Mouse (Mus musculus): ENCODE data around the gene Ryr1. TPM values are rescaled to one million over a fixed set of nuclear protein-coding genes. Genes with fewer than 3 reads are reported as not detected.
A peak's percentile ranks its signal among the peaks of the same experiment; 100 is the strongest.

Gene Ryr1
- polyA plus RNA-seq, 1 experiment from 2014 or later = 0.58 TPM

DNA sequence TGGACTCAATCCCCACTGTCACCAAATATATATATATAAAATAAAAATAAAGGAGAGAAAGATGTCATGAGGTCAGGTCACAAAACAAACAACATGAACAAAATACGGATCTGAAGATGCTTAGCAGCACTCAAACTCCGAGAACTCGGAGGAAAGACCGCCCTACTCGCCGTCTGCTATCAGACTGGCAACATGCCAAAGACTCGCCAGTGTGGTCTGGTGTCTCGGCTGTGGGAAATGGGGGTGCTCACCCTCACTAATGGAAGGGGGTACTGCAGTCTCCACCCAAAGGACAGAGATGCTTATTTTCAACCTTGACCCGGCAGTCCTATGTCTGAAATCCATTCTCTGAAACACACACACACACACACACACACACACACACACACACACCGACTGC, 93.3 kb downstream of the Ryr1 start:
- H3K9me3 ChIP-seq (ENCODE audit: control insufficient read depth, low read length) = no peaks in the 10 kb centered on the region
- WGBS = 43% methylated on average over 10 of the region's 10 CpGs
- ATAC-seq (ENCODE audit: low read depth) = no peak
- no peaks in the 10 kb centered on the region for H3K36me3 ChIP-seq (ENCODE audit: control insufficient read depth, insufficient read depth, low read length)
- H3K4me2 ChIP-seq (ENCODE audit: low read depth, low read length) = no peak overlapping the region
- no peak overlapping the region for H3K27ac ChIP-seq (ENCODE audit: low read length)
- H3K4me1 ChIP-seq (replicated peaks; ENCODE audit: control insufficient read depth, insufficient read depth, low read length) = no peaks in the 10 kb centered on the region
- H3K9ac ChIP-seq (ENCODE audit: low read length) = no peak overlapping the region
- H3K4me3 ChIP-seq (ENCODE audit: low read length) = no peak overlapping the region
- H3K27me3 ChIP-seq (ENCODE audit: control insufficient read depth, insufficient read depth, low read depth, low read length) = no peaks in the 10 kb centered on the region

DNA sequence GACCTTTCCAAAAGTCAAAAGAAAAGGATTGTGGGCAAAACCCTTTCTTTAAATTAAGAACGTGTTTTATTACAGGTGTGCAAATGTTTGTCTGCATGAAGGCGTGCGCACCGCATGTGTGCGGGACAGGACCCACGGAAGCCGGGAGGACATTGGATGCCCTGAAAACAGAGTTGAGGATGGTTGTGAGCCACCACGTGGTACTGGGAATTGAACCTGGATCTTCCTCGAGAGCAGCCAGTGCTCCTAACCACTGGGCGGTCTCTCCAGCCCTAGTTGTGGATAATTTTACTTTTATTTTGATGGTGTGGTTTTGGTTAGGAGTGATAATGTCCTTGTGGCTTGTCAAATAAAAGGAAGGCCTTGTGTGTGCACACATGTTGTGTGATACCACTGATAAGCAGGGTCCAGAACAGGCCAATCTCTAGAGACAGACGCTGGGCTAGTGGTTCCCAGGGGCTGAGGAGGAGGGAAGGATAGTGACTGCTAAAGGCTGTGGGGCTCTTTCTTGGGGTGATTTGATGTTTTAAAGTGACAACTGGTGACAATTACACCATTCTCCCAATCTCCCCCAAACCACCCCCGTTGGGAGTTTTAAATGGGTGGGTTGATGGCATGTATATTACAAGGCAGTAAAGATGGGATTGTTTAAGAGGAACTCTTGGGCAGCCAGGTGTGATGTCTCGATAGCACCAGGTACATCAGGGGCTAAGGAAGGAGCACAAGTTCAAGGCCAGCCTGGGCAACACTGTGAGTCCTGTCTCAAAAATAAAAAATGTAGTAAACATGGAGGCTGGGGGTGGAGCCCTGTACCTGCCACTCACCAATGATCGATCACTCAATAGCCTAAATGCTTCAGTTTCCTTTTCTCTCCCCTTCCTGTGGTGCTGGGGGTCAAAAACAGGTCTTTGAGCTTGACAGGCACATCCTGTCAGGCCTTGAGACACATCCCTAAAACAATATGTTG, 95.0 kb downstream of the Ryr1 start:
- no peak for ATAC-seq (ENCODE audit: low read depth)
- H3K4me2 ChIP-seq (ENCODE audit: low read depth, low read length) = no peak overlapping the region
- 77% methylated on average over 14 of the region's 14 CpGs for WGBS

DNA sequence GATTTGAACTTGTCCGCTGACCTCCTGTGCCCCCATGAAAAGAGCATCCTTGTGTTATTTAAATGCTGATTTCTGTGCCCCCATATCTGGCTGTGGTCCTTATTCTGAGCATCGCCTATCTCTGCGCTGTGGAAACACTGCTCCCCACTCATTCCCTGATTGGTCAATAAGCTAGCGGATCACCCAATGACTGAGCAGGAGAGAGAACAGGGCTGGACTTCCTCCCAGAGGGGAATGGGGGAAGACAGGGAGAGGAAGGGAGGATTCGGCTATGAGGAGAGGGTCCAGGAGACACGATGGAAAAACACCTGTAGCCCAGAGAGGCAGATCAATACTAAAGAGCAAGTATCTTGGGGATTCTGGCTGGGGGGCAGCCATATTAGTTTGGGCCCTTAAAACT, 96.2 kb downstream of the Ryr1 start:
- no peak overlapping the region for H3K27ac ChIP-seq (ENCODE audit: low read length)
- no peak overlapping the region for H3K4me3 ChIP-seq (ENCODE audit: low read length)
- H3K36me3 ChIP-seq (ENCODE audit: control insufficient read depth, insufficient read depth, low read length) = no peaks in the 10 kb centered on the region
- H3K9me3 ChIP-seq (ENCODE audit: control insufficient read depth, low read length) = no peaks in the 10 kb centered on the region
- no peaks in the 10 kb centered on the region for H3K27me3 ChIP-seq (ENCODE audit: control insufficient read depth, insufficient read depth, low read depth, low read length)
- no peak overlapping the region for H3K4me2 ChIP-seq (ENCODE audit: low read depth, low read length)
- H3K4me1 ChIP-seq (replicated peaks; ENCODE audit: control insufficient read depth, insufficient read depth, low read length) = no peaks in the 10 kb centered on the region
- 79% methylated on average over 6 of the region's 6 CpGs for WGBS
- no peak for ATAC-seq (ENCODE audit: low read depth)
- H3K9ac ChIP-seq (ENCODE audit: low read length) = no peak overlapping the region

More for the DNA sequence above, 95.0 kb downstream of the Ryr1 start:
- Histone ChIP-seq H3K36me3 (ENCODE audit: control insufficient read depth, insufficient read depth, low read length) (no peaks in the 10 kb centered on the region), H3K9ac (ENCODE audit: low read length) (no peak overlapping the region), H3K27me3 (ENCODE audit: control insufficient read depth, insufficient read depth, low read depth, low read length) (no peaks in the 10 kb centered on the region), H3K9me3 (ENCODE audit: control insufficient read depth, low read length) (no peaks in the 10 kb centered on the region), H3K4me3 (ENCODE audit: low read length) (no peak overlapping the region), H3K4me1 (replicated peaks; ENCODE audit: control insufficient read depth, insufficient read depth, low read length) (no peaks in the 10 kb centered on the region), H3K27ac (ENCODE audit: low read length) (no peak overlapping the region)

DNA sequence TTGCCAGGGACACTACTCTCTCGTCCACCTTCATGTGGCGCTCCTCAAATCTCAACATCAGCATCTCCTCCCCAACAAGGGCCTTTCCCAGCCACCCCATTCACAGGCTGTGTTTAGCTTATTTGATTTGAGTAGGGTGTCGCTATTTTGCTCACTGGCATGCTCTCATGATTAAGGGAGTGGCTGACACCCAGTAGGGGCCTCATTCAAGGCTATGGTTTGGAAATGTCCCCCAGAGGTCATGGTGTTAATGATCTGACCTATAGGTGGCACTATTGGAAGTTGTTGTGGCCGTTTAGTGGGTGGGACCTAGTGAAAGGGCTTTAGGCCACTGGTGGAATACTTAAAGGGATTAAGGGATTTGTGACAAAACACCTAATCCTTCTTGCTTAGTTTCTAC, 98.2 kb downstream of the Ryr1 start:
- no peak for ATAC-seq (ENCODE audit: low read depth)
- Histone ChIP-seq H3K4me2 (ENCODE audit: low read depth, low read length) (no peak overlapping the region), H3K4me3 (ENCODE audit: low read length) (no peak overlapping the region), H3K27ac (ENCODE audit: low read length) (no peak overlapping the region), H3K9me3 (ENCODE audit: control insufficient read depth, low read length) (no peaks in the 10 kb centered on the region), H3K4me1 (replicated peaks; ENCODE audit: control insufficient read depth, insufficient read depth, low read length) (no peaks in the 10 kb centered on the region), H3K9ac (ENCODE audit: low read length) (no peak overlapping the region), H3K36me3 (ENCODE audit: control insufficient read depth, insufficient read depth, low read length) (no peaks in the 10 kb centered on the region), H3K27me3 (ENCODE audit: control insufficient read depth, insufficient read depth, low read depth, low read length) (no peaks in the 10 kb centered on the region)
- 59% methylated on average over 4 of the region's 4 CpGs for WGBS

DNA sequence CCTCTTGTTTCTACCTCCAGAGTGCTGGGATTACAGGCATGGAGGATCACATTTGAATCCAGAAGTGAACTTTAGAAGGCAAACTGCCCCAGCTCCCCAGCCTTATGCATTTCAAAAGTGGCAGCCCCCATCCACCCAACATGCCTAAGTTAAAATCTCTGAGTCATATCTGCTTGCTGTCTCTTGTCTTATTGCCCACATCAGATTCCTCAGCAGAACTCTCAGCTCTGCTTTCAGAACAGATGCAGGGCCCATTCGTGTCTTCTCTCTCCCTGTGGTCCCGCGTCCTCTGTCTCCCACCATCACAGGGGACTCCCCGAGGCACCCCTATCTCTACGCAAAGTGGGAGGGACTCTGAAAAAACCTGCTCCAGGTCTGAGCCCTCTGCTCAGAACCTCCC, 98.8 kb downstream of the Ryr1 start:
- no peak overlapping the region for H3K9ac ChIP-seq (ENCODE audit: low read length)
- WGBS = 80% methylated on average over 5 of the region's 5 CpGs
- no peaks in the 10 kb centered on the region for H3K27me3 ChIP-seq (ENCODE audit: control insufficient read depth, insufficient read depth, low read depth, low read length)
- no peak overlapping the region for H3K4me2 ChIP-seq (ENCODE audit: low read depth, low read length)
- H3K27ac ChIP-seq (ENCODE audit: low read length) = no peak overlapping the region
- H3K9me3 ChIP-seq (ENCODE audit: control insufficient read depth, low read length) = no peaks in the 10 kb centered on the region
- no peak overlapping the region for H3K4me3 ChIP-seq (ENCODE audit: low read length)
- H3K36me3 ChIP-seq (ENCODE audit: control insufficient read depth, insufficient read depth, low read length) = no peaks in the 10 kb centered on the region
- no peaks in the 10 kb centered on the region for H3K4me1 ChIP-seq (replicated peaks; ENCODE audit: control insufficient read depth, insufficient read depth, low read length)
- no peak for ATAC-seq (ENCODE audit: low read depth)

DNA sequence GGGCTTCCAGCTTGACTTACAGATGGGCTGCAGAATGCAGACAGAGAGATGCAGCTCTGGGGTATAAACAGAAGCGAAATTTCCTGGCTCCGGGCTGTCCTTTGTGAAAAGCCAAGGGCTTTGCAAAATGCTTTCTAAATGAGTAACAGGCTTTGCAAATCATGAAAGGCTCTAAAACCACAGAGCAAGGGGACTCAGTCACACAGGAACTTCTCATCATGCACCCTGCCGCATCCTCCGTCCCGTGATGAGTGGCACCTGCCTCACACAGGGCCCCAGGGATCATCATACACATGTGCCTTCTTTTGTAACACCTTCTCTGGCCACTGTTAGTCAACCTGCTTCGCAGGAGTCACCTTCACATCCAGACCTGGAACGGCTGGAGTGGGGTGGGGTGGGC, 99.4 kb downstream of the Ryr1 start:
- Histone ChIP-seq H3K4me2 (ENCODE audit: low read depth, low read length) (no peak overlapping the region), H3K9ac (ENCODE audit: low read length) (no peak overlapping the region), H3K27me3 (ENCODE audit: control insufficient read depth, insufficient read depth, low read depth, low read length) (peaks cover 4% of the 10 kb centered on the region), H3K9me3 (ENCODE audit: control insufficient read depth, low read length) (no peaks in the 10 kb centered on the region), H3K4me3 (ENCODE audit: low read length) (no peak overlapping the region), H3K27ac (ENCODE audit: low read length) (no peak overlapping the region), H3K4me1 (replicated peaks; ENCODE audit: control insufficient read depth, insufficient read depth, low read length) (no peaks in the 10 kb centered on the region), H3K36me3 (ENCODE audit: control insufficient read depth, insufficient read depth, low read length) (no peaks in the 10 kb centered on the region)
- ATAC-seq (ENCODE audit: low read depth) = no peak
- WGBS = 72% methylated on average over 7 of the region's 7 CpGs

DNA sequence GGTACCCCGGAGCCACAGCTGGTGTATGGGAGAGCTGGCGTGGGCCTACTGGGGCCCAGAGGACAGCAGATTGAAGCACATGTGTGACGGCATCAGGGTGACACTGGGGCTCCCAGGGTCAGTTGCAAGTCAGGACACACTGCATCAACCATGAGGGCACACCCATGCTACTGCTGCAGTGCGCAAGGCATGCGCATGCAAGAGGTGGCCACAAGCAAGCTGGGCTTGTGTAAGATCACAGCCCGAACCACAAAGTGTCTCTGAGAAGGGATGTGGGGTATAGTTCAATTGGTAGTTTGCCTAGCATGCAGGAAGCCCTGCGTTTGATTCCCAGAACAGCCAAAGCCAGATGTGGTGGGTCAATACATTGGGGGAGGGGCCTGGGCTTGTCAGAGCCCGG, 101.5 kb downstream of the Ryr1 start:
- Histone ChIP-seq H3K36me3 (ENCODE audit: control insufficient read depth, insufficient read depth, low read length) (no peaks in the 10 kb centered on the region), H3K27ac (ENCODE audit: low read length) (no peak overlapping the region), H3K27me3 (ENCODE audit: control insufficient read depth, insufficient read depth, low read depth, low read length) (peaks cover 25% of the 10 kb centered on the region), H3K4me1 (replicated peaks; ENCODE audit: control insufficient read depth, insufficient read depth, low read length) (peaks cover 6% of the 10 kb centered on the region), H3K4me3 (ENCODE audit: low read length) (no peak overlapping the region), H3K4me2 (ENCODE audit: low read depth, low read length) (no peak overlapping the region), H3K9me3 (ENCODE audit: control insufficient read depth, low read length) (no peaks in the 10 kb centered on the region), H3K9ac (ENCODE audit: low read length) (no peak overlapping the region)
- no peak for ATAC-seq (ENCODE audit: low read depth)
- 86% methylated on average over 8 of the region's 8 CpGs for WGBS

DNA sequence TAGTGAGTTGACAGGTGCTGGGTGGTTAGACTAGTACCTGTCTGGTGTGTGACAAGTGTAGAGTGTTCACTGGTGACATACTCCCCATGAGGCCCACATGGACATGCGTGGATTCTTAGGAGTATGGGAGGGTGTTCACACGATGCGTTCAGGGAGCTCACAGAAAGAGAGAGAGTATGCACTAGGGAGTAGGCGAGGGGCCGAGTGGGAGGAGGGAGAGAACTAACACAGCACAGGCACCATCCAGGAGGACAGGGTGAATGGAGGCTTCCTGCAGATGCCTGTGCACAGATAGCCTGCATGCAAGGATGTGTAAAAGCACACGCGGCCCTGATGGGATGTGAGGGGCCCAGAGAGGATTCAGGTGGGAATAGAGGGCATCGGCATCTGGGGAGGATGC, 102.5 kb downstream of the Ryr1 start:
- Histone ChIP-seq H3K9me3 (ENCODE audit: control insufficient read depth, low read length) (no peaks in the 10 kb centered on the region), H3K4me1 (replicated peaks; ENCODE audit: control insufficient read depth, insufficient read depth, low read length) (peaks cover 6% of the 10 kb centered on the region), H3K27me3 (ENCODE audit: control insufficient read depth, insufficient read depth, low read depth, low read length) (peaks cover 29% of the 10 kb centered on the region), H3K36me3 (ENCODE audit: control insufficient read depth, insufficient read depth, low read length) (no peaks in the 10 kb centered on the region), H3K9ac (ENCODE audit: low read length) (no peak overlapping the region), H3K4me3 (ENCODE audit: low read length) (no peak overlapping the region), H3K27ac (ENCODE audit: low read length) (no peak overlapping the region), H3K4me2 (ENCODE audit: low read depth, low read length) (no peak overlapping the region)
- 79% methylated on average over 8 of the region's 8 CpGs for WGBS
- no peak for ATAC-seq (ENCODE audit: low read depth)

DNA sequence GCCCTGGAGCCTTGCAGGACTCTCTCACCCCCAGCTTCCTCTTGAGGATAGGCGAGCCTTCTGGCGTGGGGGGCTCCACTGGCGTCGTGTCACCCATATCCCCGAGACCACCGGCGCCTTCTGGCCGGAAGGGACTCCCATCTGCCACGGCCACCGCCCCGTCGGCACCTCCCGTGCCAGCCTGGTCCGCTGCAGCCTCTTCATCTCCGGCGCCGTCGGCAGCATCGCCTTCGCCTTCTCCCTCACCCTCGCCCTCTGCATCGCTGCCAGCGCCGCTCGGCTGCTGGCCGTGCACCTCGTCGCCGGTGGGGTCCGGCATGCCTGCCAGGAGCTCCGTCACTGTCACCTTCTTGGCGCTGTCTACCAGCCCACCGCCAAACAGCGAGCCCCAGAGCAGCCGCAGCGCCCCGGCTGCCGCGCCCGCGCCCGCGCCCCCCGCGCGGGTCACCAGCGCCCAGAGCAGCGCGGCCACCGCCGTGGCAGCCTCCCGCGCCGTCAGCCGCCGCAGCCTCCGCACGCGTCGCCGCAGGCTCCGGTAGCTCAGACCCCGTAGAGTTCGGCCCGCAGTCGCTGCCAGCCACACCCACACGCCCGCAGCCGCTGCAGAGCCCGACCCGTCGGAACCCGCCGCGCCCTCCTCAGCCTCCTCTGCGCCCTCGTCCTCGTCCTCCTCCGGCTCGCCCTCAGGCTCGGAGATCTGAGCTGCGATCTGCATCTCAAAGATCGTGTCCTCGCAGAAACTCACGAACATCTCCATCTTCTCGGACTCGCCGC, 105.3 kb downstream of the Ryr1 start:
- Histone ChIP-seq H3K4me2 (ENCODE audit: low read depth, low read length) (peak overlapping the region; percentile 61), H3K4me3 (ENCODE audit: low read length) (peak overlapping the region; percentile 47), H3K27me3 (ENCODE audit: control insufficient read depth, insufficient read depth, low read depth, low read length) (peaks cover 29% of the 10 kb centered on the region), H3K9me3 (ENCODE audit: control insufficient read depth, low read length) (no peaks in the 10 kb centered on the region), H3K27ac (ENCODE audit: low read length) (no peak overlapping the region), H3K4me1 (replicated peaks; ENCODE audit: control insufficient read depth, insufficient read depth, low read length) (peaks cover 6% of the 10 kb centered on the region), H3K9ac (ENCODE audit: low read length) (peak overlapping the region; percentile 25; the same call in 1 of the 2 replicates), H3K36me3 (ENCODE audit: control insufficient read depth, insufficient read depth, low read length) (no peaks in the 10 kb centered on the region)
- ATAC-seq (ENCODE audit: low read depth) = no peak
- WGBS = 3% methylated on average over 72 of the region's 88 CpGs
